Mouse (Mus musculus) brain, embryonic 14.5 days (tissue): ENCODE measurements around the gene Pdzd2.

Source experiments
- CTCF ChIP-seq: fragments of 200-500 bp; IDR thresholded peaks from 2 replicates; pipeline ENCODE4 v1.5.1; 2012; ENCODE audit warnings: inconsistent platforms, mild to moderate bottlenecking, moderate library complexity, borderline replicate concordance; ENCODE audit not compliant: insufficient read depth, insufficient read length; ENCODE audit errors: extremely low read depth
- POLR2A ChIP-seq: fragments of 200-500 bp; IDR thresholded peaks from 2 replicates; pipeline ENCODE4 v1.6.1; 2012; ENCODE audit warnings: mild to moderate bottlenecking, inconsistent platforms, borderline replicate concordance; ENCODE audit not compliant: poor library complexity, insufficient read depth, insufficient read length, severe bottlenecking; ENCODE audit errors: extremely low read depth

DNA sequence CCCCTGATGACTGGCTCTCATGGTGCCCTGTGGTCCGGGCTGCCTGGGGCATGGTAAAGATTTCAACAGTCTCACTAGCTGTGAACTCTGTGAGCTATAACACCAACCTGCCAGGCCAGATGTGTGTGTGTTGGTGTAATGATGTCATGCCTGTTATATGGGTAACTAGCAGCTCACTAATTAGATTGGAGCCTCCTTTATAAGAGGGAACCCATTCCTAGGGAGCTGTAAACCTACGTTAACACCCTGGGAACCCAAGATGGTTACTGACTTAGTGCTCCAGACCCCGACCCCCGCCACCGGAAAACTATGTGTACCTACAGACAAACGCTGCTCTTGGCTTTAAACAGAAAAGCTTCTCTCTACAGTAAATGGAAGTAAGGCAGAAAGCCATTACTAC lies 41.6 kb upstream of the Pdzd2 start:
- TF ChIP-seq CTCF (no peak), POLR2A (no peak)
